Mouse (Mus musculus): ENCODE measurements at regions not wholly inside any gene's neighbourhood (a gene's known extent, or its start where the extent isn't known, plus 50 kb on each side); places are given as distances from the start of the nearest gene placed in this dataset.

- H3K4me1 ChIP-seq, result no peaks in the 10 kb centered on the region
- no peaks in the 10 kb centered on the region for H3K27me3 ChIP-seq (replicated peaks)
- no peaks in the 10 kb centered on the region for H3K36me3 ChIP-seq (replicated peaks; ENCODE audit: low read length)
- TF ChIP-seq FLI1 (IDR thresholded peaks at IDR 0.05; ENCODE audit: low read length), result no peak
- no peak for TF ChIP-seq GATA1 (IDR thresholded peaks at IDR 0.05; ENCODE audit: borderline replicate concordance, low read length)
- H3K4me3 ChIP-seq (replicated peaks), result no peak overlapping the region
- H3K9me3 ChIP-seq, result peaks cover 17% of the 10 kb centered on the region
Observed at GRCm38 (mm10) chr17:88240476-88240875, 175.4 kb upstream of the Fbxo11 start.

- Histone ChIP-seq H3K27me3 (replicated peaks) (peaks cover 3% of the 10 kb centered on the region), H3K4me1 (peaks cover 6% of the 10 kb centered on the region), H3K9me3 (peaks cover 6% of the 10 kb centered on the region), H3K36me3 (replicated peaks; ENCODE audit: low read length) (no peaks in the 10 kb centered on the region), H3K4me3 (replicated peaks) (no peak overlapping the region)
- TF ChIP-seq FLI1 (IDR thresholded peaks at IDR 0.05; ENCODE audit: low read length), result no peak
- no peak for TF ChIP-seq GATA1 (IDR thresholded peaks at IDR 0.05; ENCODE audit: borderline replicate concordance, low read length)
Observed at GRCm38 (mm10) chr17:88248625-88249024, 183.5 kb upstream of the Fbxo11 start.

GRCm38 (mm10) chr17:88251949-88252521 lies 186.9 kb upstream of the Fbxo11 start:
- Histone ChIP-seq H3K4me3 (replicated peaks) (peak overlapping the region; percentile 39), H3K4me1 (peaks cover 23% of the 10 kb centered on the region), H3K27me3 (replicated peaks) (peaks cover 8% of the 10 kb centered on the region), H3K36me3 (replicated peaks; ENCODE audit: low read length) (no peaks in the 10 kb centered on the region), H3K9me3 (peaks cover 6% of the 10 kb centered on the region)
- TF ChIP-seq FLI1 (IDR thresholded peaks at IDR 0.05; ENCODE audit: low read length) (no peak), GATA1 (IDR thresholded peaks at IDR 0.05; ENCODE audit: borderline replicate concordance, low read length) (no peak)

- peaks cover 8% of the 10 kb centered on the region for H3K27me3 ChIP-seq (replicated peaks)
- no peaks in the 10 kb centered on the region for H3K9me3 ChIP-seq
- no peak for TF ChIP-seq GATA1 (IDR thresholded peaks at IDR 0.05; ENCODE audit: borderline replicate concordance, low read length)
- no peak for TF ChIP-seq FLI1 (IDR thresholded peaks at IDR 0.05; ENCODE audit: low read length)
- H3K36me3 ChIP-seq (replicated peaks; ENCODE audit: low read length), result no peaks in the 10 kb centered on the region
- peaks cover 26% of the 10 kb centered on the region for H3K4me1 ChIP-seq
- H3K4me3 ChIP-seq (replicated peaks), result peak overlapping the region; percentile 94
Observed at GRCm38 (mm10) chr17:88255744-88256598, 184.5 kb upstream of the Foxn2 start.

- peaks cover 23% of the 10 kb centered on the region for H3K4me1 ChIP-seq
- H3K36me3 ChIP-seq (replicated peaks; ENCODE audit: low read length), result no peaks in the 10 kb centered on the region
- H3K27me3 ChIP-seq (replicated peaks), result peaks cover 8% of the 10 kb centered on the region
- H3K4me3 ChIP-seq (replicated peaks), result peak overlapping the region; percentile 94
- H3K9me3 ChIP-seq, result no peaks in the 10 kb centered on the region
- no peak for TF ChIP-seq FLI1 (IDR thresholded peaks at IDR 0.05; ENCODE audit: low read length)
- TF ChIP-seq GATA1 (IDR thresholded peaks at IDR 0.05; ENCODE audit: borderline replicate concordance, low read length), result no peak
Observed at GRCm38 (mm10) chr17:88256599-88257544, 183.6 kb upstream of the Foxn2 start.

GRCm38 (mm10) chr17:88258361-88258796 lies 182.1 kb upstream of the Foxn2 start:
- Histone ChIP-seq H3K4me1 (peaks cover 21% of the 10 kb centered on the region), H3K36me3 (replicated peaks; ENCODE audit: low read length) (no peaks in the 10 kb centered on the region), H3K27me3 (replicated peaks) (peaks cover 5% of the 10 kb centered on the region), H3K9me3 (no peaks in the 10 kb centered on the region), H3K4me3 (replicated peaks) (peak overlapping the region; percentile 64)
- TF ChIP-seq FLI1 (IDR thresholded peaks at IDR 0.05; ENCODE audit: low read length) (no peak), GATA1 (IDR thresholded peaks at IDR 0.05; ENCODE audit: borderline replicate concordance, low read length) (no peak)

- TF ChIP-seq GATA1 (IDR thresholded peaks at IDR 0.05; ENCODE audit: borderline replicate concordance, low read length), result no peak
- TF ChIP-seq FLI1 (IDR thresholded peaks at IDR 0.05; ENCODE audit: low read length), result no peak
Observed at GRCm38 (mm10) chr17:88260176-88260575, 180.3 kb upstream of the Foxn2 start.

GRCm38 (mm10) chr17:88260826-88261225 lies 179.7 kb upstream of the Foxn2 start:
- peaks cover 8% of the 10 kb centered on the region; the same call in 1 of the 2 replicates for H3K9me3 ChIP-seq
- no peaks in the 10 kb centered on the region for H3K36me3 ChIP-seq (replicated peaks; ENCODE audit: low read length)
- no peak for TF ChIP-seq FLI1 (IDR thresholded peaks at IDR 0.05; ENCODE audit: low read length)
- H3K4me1 ChIP-seq, result peaks cover 15% of the 10 kb centered on the region
- peaks cover 4% of the 10 kb centered on the region for H3K27me3 ChIP-seq (replicated peaks)
- no peak overlapping the region for H3K4me3 ChIP-seq (replicated peaks)

More at GRCm38 (mm10) chr17:88260176-88260575, 180.3 kb upstream of the Foxn2 start:
- Histone ChIP-seq H3K36me3 (replicated peaks; ENCODE audit: low read length) (no peaks in the 10 kb centered on the region), H3K27me3 (replicated peaks) (peaks cover 4% of the 10 kb centered on the region), H3K4me3 (replicated peaks) (no peak overlapping the region), H3K4me1 (peaks cover 21% of the 10 kb centered on the region), H3K9me3 (peaks cover 2% of the 10 kb centered on the region; the same call in 1 of the 2 replicates)

GRCm38 (mm10) chr17:88261556-88261955 lies 179.0 kb upstream of the Foxn2 start:
- H3K9me3 ChIP-seq, result peaks cover 13% of the 10 kb centered on the region
- no peak for TF ChIP-seq FLI1 (IDR thresholded peaks at IDR 0.05; ENCODE audit: low read length)
- TF ChIP-seq GATA1 (IDR thresholded peaks at IDR 0.05; ENCODE audit: borderline replicate concordance, low read length), result no peak
- H3K4me1 ChIP-seq, result peaks cover 8% of the 10 kb centered on the region
- H3K27me3 ChIP-seq (replicated peaks), result peaks cover 2% of the 10 kb centered on the region
- H3K4me3 ChIP-seq (replicated peaks), result no peak overlapping the region
- H3K36me3 ChIP-seq (replicated peaks; ENCODE audit: low read length), result no peaks in the 10 kb centered on the region

All from megakaryocyte, embryonic 14.5 days (primary cell).